Mouse (Mus musculus) hematopoietic stem cell, adult 5-6 weeks (primary cell): ENCODE measurements around the gene Rab1a. TPM values are rescaled to one million over a fixed set of nuclear protein-coding genes. Genes with fewer than 3 reads are reported as not detected.

Source experiments
- ATAC-seq, 2 experiments: fragments of 125-278 bp in 1 of 2; replicated peaks in 1 of 2; 2 replicates each; pipeline ENCODE4 v1.8.0; 2016 to 2017; ENCODE audit warnings: inconsistent platforms in 2 of 2, mild to moderate bottlenecking in 2 of 2, moderate number of reproducible peaks in 2 of 2, low read depth in 1 of 2, moderate TSS enrichment in 1 of 2; ENCODE audit not compliant: low FRiP score in 2 of 2, poor library complexity in 2 of 2, severe bottlenecking in 2 of 2, insufficient read depth in 1 of 2, low TSS enrichment in 1 of 2
- total RNA-seq: library from RNA; stranded (forward); fragments of 172-1452, 232-1000 nt; gene quantifications from 2 replicates; pipeline ENCODE4 v1.2.3, GENCODE M21; 2017

Gene Rab1a
- total RNA-seq, 1 experiment from 2014 or later, result 111 TPM

GRCm38 (mm10) chr11:20241311-20241710 is 40.1 kb downstream of the Rab1a start:
- ATAC-seq, result no peak

GRCm38 (mm10) chr11:20242366-20243056 is 41.3 kb downstream of the Rab1a start:
- no peak for ATAC-seq

- peak; percentile 69 to 77 for ATAC-seq
Measured at GRCm38 (mm10) chr11:20243214-20243913, 42.1 kb downstream of the Rab1a start.

- ATAC-seq, result no peak
Measured at GRCm38 (mm10) chr11:20244336-20245290, 43.4 kb downstream of the Rab1a start.

DNA sequence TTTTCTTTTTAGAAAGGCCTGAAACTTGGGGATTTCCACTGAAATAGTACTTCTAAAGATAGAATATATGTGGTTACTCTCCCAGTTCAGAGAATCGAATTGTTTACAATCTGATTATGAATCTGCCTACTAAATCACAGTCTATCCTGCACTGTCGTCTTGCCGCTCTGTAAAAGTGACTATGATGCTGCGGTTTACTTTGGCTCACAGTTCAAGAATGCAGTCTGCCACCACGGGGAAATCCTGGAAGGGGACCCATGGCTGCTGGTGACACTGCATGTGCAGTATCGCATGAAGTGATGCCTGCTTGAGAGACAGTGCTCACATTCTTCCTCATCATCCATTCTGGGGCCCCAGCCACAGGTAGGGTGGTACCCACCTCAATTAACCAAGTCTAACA is 44.1 kb downstream of the Rab1a start:
- ATAC-seq, result no peak

DNA sequence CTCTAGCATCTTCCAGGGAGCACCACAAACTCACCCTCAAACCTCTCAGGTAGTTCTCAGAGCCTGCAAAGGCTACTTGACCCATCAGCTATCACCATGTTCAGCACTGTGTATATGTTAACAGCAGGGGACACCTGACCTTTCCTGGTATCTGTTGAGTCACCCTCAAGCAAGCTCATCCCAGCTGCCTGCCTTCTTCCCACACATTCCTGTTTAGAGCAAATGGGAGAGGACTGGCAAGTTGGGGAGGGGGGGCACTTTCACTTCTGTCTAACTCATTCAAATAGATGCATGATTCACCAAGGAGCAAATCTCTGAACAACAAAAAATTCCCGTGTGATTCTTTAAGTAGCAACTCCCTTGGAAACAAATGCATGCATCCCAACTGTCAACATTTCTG is 45.4 kb downstream of the Rab1a start:
- ATAC-seq, result no peak

GRCm38 (mm10) chr11:20247146-20247855 is 46.1 kb downstream of the Rab1a start:
- ATAC-seq, result no peak

DNA sequence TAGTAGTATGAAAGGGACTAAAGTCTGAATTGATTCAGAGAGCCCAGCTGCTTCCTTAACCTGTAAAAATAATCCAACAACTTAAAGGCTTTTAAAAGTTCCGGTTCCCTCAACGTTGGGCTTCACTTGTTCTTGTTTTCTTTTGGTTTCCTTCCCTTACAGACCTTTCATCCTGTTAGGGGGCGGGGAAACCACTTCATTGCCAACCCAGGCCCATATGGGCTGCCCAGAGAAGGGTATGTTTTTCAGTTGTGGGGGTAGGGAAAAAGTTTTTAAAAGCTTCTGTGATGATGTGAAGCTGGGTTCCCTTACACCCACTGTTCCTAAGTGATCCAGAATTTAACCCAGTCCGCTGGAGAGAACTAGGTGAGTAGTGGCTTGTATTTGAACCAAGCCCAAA is 47.0 kb downstream of the Rab1a start:
- ATAC-seq, result peak; percentile 19 to 50; a peak in 3 of 4 replicates

DNA sequence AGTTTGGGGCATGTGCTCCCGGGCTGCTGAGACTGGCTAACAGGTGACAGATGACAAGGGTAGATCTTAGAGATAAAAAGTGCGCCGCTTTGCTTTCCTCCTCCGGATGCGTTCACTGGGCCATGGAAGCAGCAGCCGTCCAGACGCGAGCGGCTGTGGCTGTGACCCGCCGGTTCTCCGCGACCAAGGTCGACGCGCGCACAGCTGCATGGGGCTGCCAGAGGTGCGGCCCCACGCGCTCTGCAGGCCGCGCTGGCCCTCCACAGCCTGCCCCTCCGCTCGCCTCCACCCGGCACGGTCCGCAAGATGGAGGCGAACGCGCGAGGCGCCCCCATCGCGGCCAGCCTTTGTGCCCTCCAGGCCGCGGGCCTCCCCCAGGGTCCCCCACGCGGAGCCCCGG is 47.6 kb downstream of the Rab1a start:
- ATAC-seq, result peak in 1 of 2 experiments; percentile 15; a peak in 1 of 4 replicates

DNA sequence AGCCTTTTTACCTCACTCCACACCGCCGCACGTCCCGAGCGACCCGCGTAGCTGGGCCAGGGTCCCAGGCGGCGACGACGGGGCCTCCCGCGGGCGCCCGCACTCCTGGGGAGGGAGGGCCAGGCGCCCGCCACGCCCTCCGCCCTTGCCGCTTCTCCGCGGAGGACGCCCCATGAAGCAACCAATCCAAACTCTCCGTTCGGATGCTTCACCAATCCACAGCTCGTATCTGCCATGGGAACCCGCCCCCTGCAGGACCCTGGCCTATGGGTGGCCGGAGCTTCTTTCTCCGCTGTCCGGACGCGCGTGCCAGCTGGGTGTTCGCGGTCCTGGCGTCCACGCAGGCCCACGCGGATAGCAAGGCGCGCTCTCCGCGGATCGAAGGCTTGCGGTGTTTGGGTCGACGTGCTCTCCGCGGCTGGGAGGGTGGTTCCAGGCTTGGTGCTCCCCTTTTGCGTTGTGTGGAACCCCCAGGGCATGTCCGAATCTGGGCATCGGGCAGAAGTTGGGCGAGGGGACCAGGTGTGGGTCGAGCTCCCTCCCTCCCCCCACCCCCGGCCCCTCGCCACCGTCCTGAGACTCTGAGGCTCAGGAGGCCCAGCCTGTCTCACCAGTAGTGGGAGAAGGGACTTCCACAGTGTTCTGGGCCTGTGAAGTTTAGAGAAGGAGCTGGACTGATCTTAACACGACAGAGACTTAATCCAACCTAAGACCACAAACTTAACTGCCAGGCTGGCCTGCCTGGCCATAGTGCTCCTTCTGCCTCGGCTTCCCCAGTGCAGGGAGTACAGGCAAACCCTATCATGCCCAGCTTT is 48.3 kb downstream of the Rab1a start, which contains the start of gene Cep68:
Cep68 (minus strand) TSS at position 134 of the 815 bp plus-strand sequence.
- ATAC-seq, result peak; percentile 98 to 99

DNA sequence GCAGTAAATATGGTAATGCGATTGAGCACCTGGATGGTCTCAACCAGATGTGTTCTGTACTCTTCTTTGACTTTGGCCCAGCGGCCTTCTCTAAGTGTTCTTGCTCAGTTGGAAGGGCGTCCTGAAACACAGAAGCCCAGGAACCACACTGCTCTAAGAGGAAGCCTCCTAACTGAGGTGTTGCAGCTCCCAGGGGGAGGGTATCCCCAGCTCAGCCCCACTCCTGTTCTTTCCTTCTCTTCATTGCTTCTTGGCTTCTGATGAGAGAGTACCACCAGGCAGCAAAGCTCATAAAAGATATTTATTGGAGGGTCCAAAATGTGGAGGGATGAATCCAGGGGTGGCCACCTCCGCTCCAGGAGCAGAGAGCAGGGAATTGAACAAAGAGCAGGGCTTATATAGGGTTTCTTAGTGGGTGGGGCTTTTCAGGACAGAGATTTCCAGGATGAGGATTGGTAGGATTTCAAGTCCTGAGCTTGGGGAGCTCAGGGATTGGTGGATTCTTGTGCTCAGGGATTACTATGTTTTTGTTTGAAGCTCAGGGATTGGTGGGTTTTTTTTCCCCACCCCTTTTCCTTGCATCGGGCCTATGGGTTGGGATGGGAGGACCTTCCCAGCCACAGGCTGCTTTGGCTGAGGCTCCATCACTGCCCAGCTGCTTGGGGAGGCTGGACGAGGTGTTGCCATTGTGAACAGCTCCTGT is 49.4 kb downstream of the Rab1a start:
- ATAC-seq, result no peak

- no peak for ATAC-seq
Measured at GRCm38 (mm10) chr11:20253088-20253487, 51.9 kb downstream of the Rab1a start.

DNA sequence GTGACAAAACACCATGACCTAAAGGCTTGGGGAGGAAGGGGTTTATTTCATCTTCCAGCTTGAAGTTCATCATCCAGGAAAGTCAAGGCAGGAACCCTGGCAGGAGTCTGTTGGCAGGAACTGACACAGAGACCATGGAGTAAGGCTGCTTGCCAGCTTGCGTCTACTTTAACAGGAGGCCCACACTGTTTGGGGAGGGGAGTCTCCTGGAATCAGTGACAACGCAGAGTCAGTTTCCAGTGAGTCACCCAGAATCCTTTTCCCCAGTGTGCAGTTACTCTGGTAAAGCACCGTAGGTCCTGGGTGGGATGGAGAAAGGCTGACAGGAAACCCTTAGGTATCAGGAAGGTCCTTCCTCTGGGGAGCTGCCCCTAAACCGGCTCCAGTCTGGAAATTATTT is 53.6 kb downstream of the Rab1a start:
- no peak for ATAC-seq

GRCm38 (mm10) chr11:20262628-20263380 is 61.6 kb downstream of the Rab1a start:
- ATAC-seq, result peak in 1 of 2 experiments; percentile 49; a peak in 1 of 4 replicates

GRCm38 (mm10) chr11:20269885-20270284 is 68.7 kb downstream of the Rab1a start:
- ATAC-seq, result 0 out of 4 replicates have a peak, but pooled peaks of 1 of the 2 experiments have one; percentile 39
